Mouse (Mus musculus): ENCODE measurements at regions not wholly inside any gene's neighbourhood (a gene's known extent, or its start where the extent isn't known, plus 50 kb on each side); places are given as distances from the start of the nearest gene placed in this dataset.

DNA sequence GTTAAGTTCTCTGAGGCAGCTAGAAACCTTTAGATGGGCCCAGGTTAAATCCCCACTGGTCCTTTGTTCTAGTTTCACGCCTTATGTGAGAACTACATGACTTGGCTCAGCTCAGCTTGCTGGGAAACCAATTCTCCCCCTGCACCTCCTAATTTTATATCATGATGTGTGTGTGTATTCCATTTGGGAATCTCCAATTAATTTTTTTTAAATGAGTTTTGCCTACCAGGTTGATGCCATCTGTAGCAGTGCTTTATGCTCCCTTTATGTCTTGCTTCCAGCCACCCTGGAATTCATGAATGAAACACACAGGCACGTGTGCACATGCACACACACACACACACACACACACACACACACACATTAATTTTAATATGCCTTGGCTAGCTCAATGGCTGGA, 180.0 kb upstream of the Gli3 start:
- no peak for TF ChIP-seq CTCF (IDR thresholded peaks at IDR 0.05; ENCODE audit: borderline replicate concordance, extremely low read depth, insufficient read depth, insufficient read length)
- TF ChIP-seq POLR2A (IDR thresholded peaks at IDR 0.05; ENCODE audit: borderline replicate concordance, extremely low read depth, insufficient read depth, insufficient read length, poor library complexity, severe bottlenecking), result no peak
- peak; percentile 52 for DNase-seq (ENCODE audit: low read depth)

DNA sequence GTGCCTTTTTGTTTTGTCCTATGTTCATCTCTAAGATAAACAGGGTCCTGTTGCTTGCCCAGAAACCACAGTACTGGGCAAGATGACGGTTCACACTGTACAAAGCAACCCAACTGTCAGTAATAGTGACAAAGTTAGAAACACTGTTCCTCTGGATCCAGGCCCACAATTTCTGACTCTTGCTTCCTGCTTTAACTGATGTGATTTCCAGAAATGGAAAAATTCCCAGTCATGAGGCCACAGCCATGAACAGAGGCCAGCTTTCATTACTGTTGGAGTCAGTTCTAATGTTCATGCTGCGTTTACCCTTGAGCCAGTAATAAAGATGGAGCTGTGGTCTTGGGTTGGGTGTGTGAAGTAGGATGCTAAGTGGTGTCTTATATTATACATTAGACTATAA, 164.6 kb upstream of the Gli3 start:
- no peak for TF ChIP-seq CTCF (IDR thresholded peaks at IDR 0.05; ENCODE audit: borderline replicate concordance, extremely low read depth, insufficient read depth, insufficient read length)
- DNase-seq (ENCODE audit: low read depth), result no peak

DNA sequence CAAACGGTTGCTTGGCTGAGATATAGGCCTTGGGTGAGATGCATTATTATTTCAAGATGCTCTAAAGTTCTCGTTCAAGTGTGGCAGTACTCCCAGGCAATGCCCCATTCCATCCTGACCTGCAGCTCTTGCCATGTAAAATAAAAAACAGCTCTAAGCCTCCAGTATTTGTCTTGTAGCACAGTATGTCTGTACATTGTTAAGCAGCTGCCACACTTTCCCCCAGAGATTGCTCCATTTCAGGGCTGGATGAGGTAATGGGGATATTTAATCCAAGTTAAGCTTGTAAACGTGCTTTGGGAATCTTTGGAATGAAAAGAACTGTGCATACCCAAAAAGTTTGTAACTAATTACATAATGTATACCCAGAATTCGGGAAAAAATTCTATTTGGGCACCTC, 137.6 kb upstream of the Gli3 start:
- TF ChIP-seq POLR2A (IDR thresholded peaks at IDR 0.05; ENCODE audit: borderline replicate concordance, extremely low read depth, insufficient read depth, insufficient read length, poor library complexity, severe bottlenecking) (no peak), CTCF (IDR thresholded peaks at IDR 0.05; ENCODE audit: borderline replicate concordance, extremely low read depth, insufficient read depth, insufficient read length) (no peak)
- DNase-seq (ENCODE audit: low read depth), result peak; percentile 14

DNA sequence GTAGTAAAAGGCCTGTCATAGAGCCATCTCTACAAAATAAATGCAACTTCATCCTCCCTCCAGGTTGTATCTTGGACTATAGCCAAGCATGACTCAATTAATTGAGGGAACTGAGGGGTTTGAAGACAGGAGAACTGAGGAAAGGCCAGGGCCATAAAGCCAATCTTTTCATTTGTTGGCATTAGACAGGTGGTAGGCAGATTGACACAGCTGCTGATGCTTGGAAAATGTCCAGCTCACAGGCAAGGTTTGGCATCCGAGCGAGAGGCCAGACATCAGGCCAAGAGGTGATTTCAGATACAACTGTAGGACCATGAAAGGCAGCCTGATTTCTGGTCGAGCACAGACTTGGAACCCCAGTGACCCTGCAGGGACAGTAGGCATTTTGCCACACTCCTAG, 136.9 kb upstream of the Gli3 start:
- TF ChIP-seq POLR2A (IDR thresholded peaks at IDR 0.05; ENCODE audit: borderline replicate concordance, extremely low read depth, insufficient read depth, insufficient read length, poor library complexity, severe bottlenecking) (no peak), CTCF (IDR thresholded peaks at IDR 0.05; ENCODE audit: borderline replicate concordance, extremely low read depth, insufficient read depth, insufficient read length) (no peak)
- DNase-seq (ENCODE audit: low read depth), result peak; percentile 19

DNA sequence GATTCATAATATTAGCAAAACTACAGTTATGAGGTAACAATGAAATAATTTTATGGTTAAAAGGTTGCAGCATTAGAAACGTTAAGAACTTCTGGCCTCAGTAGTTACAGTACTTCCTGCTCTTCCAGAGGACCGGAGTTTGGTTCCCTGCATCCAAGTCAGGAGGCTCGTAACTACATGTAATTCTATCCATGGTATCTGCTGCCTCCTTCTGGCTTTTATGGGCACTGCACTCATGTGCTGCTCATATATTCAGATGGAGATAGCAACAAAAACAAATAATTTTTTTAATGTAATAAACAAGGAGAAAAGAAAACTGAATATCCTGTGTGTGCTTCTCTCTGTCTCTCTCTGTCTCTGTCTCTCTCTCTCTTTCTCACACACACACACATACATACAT, 133.5 kb upstream of the Gli3 start:
- no peak; the same call in 1 of the 2 replicates for TF ChIP-seq CTCF (IDR thresholded peaks at IDR 0.05; ENCODE audit: borderline replicate concordance, extremely low read depth, insufficient read depth, insufficient read length)
- TF ChIP-seq POLR2A (IDR thresholded peaks at IDR 0.05; ENCODE audit: borderline replicate concordance, extremely low read depth, insufficient read depth, insufficient read length, poor library complexity, severe bottlenecking), result no peak
- no peak for DNase-seq (ENCODE audit: low read depth)

DNA sequence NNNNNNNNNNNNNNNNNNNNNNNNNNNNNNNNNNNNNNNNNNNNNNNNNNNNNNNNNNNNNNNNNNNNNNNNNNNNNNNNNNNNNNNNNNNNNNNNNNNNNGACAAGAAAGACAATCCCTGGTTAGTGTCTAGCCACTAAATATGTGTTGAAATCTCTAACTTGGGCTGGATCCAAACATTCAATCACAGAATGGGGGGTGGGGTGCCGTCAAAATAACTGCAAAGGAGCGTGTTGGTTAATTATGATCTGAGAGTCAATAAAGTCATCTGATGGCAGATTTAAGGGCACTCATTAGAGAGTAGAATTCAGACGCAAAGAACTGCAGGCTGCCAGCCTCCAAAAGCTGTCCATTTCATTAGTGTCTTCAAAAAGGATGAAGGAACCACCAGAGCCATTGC, 119.6 kb upstream of the Gli3 start:
- TF ChIP-seq CTCF (IDR thresholded peaks at IDR 0.05; ENCODE audit: borderline replicate concordance, extremely low read depth, insufficient read depth, insufficient read length), result no peak
- TF ChIP-seq POLR2A (IDR thresholded peaks at IDR 0.05; ENCODE audit: borderline replicate concordance, extremely low read depth, insufficient read depth, insufficient read length, poor library complexity, severe bottlenecking), result no peak
- DNase-seq (ENCODE audit: low read depth), result peak; percentile 42

DNA sequence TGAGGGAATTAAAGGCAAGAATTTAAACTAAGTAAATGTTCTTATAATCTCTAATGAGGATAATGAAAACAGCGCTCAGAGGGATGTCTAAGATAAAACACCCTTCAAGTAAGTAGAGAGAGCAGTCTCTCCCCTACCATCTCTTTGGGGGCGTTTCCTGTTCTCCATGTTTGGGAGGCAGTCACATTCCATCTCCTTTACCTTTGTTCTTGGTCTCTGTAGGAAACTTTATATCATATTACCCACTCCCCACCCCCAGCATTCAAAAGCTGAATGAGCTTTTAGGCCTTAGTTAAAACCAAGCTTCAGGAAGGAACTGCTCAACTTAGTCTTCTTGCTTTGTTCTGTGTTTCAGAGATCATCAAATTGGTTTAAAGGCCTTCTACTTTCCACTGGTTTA, 116.2 kb upstream of the Gli3 start:
- TF ChIP-seq POLR2A (IDR thresholded peaks at IDR 0.05; ENCODE audit: borderline replicate concordance, extremely low read depth, insufficient read depth, insufficient read length, poor library complexity, severe bottlenecking) (no peak), CTCF (IDR thresholded peaks at IDR 0.05; ENCODE audit: borderline replicate concordance, extremely low read depth, insufficient read depth, insufficient read length) (no peak)
- no peak for DNase-seq (ENCODE audit: low read depth)

DNA sequence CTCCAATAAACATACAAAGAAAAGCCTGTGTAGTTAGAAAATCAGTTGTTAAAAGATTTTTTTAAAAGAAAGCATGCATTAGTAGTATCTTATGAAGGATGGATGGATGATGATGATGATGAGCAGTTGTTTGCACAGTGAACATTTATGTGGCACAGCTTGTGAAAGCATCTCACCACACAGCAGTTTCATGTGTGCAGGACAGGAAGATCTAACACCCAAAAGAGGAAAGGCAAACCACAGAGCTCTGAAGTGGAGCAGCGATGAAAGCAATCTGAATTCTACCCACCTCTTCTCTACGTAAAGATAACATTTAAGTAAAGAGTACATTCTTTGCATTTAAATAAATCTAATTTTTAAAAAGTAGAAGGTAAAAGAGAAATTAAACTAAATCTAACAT, 96.6 kb upstream of the Gli3 start:
- no peak for TF ChIP-seq POLR2A (IDR thresholded peaks at IDR 0.05; ENCODE audit: borderline replicate concordance, extremely low read depth, insufficient read depth, insufficient read length, poor library complexity, severe bottlenecking)
- TF ChIP-seq CTCF (IDR thresholded peaks at IDR 0.05; ENCODE audit: borderline replicate concordance, extremely low read depth, insufficient read depth, insufficient read length), result no peak
- DNase-seq (ENCODE audit: low read depth), result no peak

DNA sequence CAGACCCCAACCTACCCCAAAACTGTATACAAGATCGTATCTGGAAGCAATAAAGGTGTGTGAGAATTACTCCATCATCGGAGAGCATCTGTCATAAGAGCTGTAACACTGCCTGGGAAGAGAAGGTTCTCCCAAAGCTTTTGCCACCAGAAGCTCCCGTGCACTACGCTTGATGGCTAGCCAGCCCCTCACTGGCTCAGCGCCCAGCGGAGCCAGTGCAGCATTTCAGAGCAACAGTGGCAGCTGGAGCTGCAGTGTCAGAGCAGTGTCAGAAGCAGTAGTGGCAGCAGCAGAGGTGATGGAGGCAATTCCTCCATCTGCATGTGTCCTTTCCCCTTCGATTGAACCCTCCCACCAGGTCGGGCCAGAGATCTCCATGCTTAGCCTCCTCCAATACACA, 83.0 kb upstream of the Gli3 start:
- peak; percentile 50 for DNase-seq (ENCODE audit: low read depth)

DNA sequence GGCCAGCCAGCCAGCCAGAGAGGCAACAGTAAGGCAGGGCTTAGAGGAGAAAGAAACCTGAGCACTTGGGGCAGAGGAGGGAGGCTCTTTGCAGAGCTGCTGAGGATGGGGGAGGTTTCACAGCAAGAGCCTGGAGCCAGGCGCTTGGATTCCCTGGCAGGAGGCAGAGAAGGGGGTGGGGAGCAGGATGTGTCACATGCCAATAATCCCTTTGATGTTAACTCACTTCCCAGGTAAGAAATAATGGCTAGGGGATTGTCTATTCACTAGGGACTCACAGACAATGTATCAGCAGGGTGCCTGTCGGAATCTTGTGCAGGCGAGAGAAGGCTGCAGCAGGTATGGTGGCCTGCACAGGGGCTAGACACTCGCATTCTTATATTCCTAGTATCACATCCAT, 67.8 kb upstream of the Gli3 start:
- peak; percentile 75 for DNase-seq (ENCODE audit: low read depth)

More for the DNA sequence above, 83.0 kb upstream of the Gli3 start:
- TF ChIP-seq CTCF (IDR thresholded peaks at IDR 0.05; ENCODE audit: borderline replicate concordance, extremely low read depth, insufficient read depth, insufficient read length), result no peak

DNA sequence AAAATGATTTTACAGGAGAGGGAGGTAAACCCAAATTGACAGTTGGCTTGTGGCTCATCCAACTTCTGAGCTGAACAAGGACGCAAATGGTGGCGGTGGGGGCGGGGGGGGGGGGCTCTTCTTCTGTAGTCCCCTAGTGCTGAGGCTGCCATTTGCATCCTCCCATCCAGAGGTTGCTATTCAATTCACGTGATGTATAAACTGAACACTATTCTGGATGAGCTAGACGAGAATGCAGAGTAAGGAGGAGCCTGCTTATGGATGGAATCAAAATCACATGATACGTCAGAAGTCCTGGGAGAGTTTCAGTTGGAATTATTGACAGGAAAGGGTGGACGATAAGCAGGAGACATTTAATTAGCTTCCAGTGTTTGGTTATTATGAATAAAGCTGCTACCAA, 67.3 kb upstream of the Gli3 start:
- no peak for TF ChIP-seq POLR2A (IDR thresholded peaks at IDR 0.05; ENCODE audit: borderline replicate concordance, extremely low read depth, insufficient read depth, insufficient read length, poor library complexity, severe bottlenecking)
- no peak for TF ChIP-seq CTCF (IDR thresholded peaks at IDR 0.05; ENCODE audit: borderline replicate concordance, extremely low read depth, insufficient read depth, insufficient read length)
- peak; percentile 41 for DNase-seq (ENCODE audit: low read depth)

More for the DNA sequence above, 67.8 kb upstream of the Gli3 start:
- no peak for TF ChIP-seq POLR2A (IDR thresholded peaks at IDR 0.05; ENCODE audit: borderline replicate concordance, extremely low read depth, insufficient read depth, insufficient read length, poor library complexity, severe bottlenecking)
- TF ChIP-seq CTCF (IDR thresholded peaks at IDR 0.05; ENCODE audit: borderline replicate concordance, extremely low read depth, insufficient read depth, insufficient read length), result no peak

DNA sequence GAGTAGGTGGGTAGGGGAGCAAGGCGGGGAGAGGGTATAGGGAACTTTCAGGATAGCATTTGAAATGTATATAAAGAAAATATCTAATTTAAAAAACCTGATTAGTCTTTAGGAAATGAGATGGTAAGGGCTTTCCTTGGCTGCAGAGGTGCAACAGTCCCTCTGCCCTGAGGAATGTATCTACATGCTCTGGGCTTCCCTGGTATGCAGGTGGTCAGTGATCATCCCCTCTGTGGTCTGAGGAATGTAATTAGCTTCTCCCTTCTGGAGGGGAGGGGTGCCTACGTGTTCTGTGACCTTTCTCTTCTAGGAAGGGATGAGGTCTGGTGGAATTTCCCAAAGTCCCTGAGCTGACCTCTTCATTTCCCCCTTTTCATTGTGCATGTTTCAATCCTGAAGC, 64.4 kb upstream of the Gli3 start:
- TF ChIP-seq POLR2A (IDR thresholded peaks at IDR 0.05; ENCODE audit: borderline replicate concordance, extremely low read depth, insufficient read depth, insufficient read length, poor library complexity, severe bottlenecking), result no peak
- TF ChIP-seq CTCF (IDR thresholded peaks at IDR 0.05; ENCODE audit: borderline replicate concordance, extremely low read depth, insufficient read depth, insufficient read length), result no peak
- DNase-seq (ENCODE audit: low read depth), result no peak
